Mouse (Mus musculus): ENCODE measurements around the gene Asic1.

- TF ChIP-seq POLR2A (IDR thresholded peaks at IDR 0.05; ENCODE audit: insufficient read depth, low read depth, low read length) (no peak), CTCF (IDR thresholded peaks at IDR 0.05; ENCODE audit: insufficient read depth, low read depth, low read length) (no peak)
Measured at GRCm38 (mm10) chr15:99719865-99720264, 49.7 kb downstream of the Asic1 start.
